Mouse (Mus musculus): Measurements from ENCODE around the gene Cela1.
A peak's percentile ranks its signal among the peaks of the same experiment; 100 is the strongest.

Cela1 gene

DNA sequence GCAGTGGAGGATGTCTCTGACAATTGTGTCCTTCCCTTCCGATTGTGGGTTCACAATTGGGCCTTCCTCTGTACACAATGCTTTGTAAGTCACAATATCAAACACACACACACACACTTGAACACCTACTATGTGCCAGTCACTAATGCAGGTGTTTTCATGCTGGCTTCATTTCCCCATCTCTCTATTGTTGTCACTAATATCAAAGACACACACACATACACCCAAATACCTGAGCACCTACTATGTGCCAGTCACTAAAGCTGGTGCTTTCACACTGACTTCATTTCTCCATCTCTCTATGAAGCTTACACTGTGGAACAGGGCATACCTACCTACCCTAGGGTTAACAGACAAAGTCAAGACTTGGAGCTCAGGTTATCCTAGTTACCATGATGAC, 17.7 kb upstream of the Cela1 start:
- DNase-seq (ENCODE audit: low spot score in 2 of 2), result no peak

DNA sequence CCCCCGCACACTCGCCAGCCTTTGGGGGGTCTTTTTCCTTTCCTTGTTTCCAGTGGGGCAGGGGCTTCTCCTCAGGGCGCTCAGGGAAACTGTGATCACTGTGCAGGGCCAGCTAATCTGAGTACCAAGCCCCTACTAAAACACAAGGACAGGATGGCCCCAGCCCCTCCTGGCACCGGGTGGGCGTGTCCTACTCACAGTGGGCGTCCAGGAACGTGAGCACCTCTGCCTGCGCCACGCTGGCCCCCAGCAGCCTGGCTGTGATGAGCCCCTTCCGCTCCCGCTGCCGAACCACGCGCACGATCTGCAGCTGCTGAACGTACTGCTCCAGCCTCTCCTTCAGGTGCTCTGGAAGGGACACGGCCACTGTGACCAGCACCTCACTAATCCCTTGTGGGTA, 16.2 kb upstream of the Cela1 start:
- DNase-seq (ENCODE audit: low spot score in 2 of 2), result no peak

DNA sequence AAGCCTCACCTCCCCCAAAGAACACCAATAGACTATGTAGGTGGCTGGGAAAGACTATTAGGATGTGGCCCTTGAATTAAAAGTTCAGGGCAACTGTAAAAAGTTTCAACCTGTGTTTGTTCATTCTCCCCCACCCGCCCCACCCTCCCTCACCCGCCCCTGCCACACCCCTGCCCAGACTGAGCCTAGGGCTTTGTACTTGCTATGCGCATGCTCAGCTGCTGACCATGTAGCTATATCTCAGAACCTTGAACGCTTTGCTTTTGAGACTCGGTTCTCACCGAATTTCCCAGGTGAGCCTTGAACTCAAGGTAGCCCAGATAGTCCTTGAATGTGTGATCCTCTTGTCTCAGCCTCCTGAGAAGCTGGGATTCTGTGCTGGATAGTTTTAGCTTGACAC, 14.1 kb upstream of the Cela1 start:
- no peak for DNase-seq (ENCODE audit: low spot score in 2 of 2)

DNA sequence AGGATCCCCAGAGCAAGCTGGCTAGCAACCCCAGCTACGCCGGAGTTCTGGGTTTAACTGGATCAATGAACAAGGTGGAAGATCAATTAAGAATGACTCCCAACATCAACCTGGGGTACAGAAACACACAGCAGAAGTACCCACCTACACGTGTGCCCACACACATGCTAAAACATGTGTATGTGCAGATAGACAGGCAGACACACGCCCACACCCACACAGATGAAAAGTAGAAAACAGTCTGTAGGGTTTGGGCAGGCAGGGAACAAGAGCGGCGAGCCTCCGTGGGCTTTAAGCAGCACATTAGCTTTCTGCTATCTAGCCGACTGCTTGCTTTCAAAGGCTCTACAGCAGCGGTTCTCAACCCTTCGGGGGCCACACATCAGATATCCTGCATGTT, 13.4 kb upstream of the Cela1 start:
- DNase-seq (ENCODE audit: low spot score in 2 of 2), result no peak

DNA sequence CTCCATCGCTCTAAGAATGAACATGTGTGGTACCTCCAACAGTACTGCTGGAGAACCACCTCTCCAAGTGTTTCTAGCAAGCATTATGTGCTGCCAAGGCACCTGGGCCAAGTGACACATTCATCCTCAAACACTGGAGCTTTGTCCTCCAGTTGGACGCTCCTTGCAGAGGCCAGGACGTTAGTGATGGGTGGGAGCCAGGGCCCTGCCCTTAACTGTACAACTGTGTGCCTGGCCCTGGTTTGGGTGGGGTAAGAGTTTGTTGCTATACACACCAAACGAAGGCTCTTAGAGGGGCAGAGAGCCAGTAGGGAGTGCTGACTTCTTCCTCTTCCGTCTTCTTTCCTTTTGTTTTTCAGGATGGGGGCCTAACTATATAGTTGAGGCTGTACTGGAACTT, 12.7 kb upstream of the Cela1 start:
- DNase-seq (ENCODE audit: low spot score in 2 of 2), result no peak

DNA sequence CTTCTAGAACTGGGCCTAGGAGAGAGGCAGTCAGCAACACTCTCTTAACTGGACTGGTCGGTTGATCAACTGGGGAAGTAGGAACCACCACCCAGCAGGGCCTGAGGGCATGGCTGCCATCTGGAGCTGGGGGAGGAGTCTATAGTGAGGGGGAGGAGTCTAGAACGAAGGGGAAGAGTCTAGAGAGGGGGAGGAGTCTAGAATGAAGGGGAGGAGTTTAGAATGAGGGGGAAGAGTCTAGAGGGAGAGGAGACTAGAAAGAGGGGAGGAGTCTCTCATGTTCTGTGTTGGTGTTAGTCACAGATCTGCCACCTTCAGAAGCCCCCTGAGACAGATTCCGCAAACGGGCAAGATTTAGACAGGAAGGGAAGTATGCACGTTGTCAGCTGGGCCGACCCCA, 11.7 kb upstream of the Cela1 start:
- DNase-seq (ENCODE audit: low spot score in 2 of 2), result no peak

DNA sequence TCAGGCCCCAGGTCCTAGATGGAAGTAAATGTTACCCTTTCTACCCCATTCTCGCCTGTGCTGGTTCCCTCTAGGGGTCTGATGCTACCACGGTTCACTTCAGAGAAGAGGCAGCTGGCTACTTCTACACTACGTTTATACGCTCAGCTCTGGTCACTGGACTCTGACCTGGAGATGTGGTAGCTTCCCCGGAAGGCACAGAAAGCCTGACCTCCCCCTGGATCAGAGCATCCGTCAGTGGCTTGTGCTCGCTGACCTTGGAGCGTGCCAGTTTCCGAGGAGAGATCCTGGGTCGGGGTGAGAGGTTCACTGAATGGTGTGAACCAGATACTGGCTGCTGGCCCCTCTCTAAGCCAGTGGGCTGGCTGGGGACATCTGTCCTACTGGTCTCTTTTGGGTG, 10.4 kb upstream of the Cela1 start:
- DNase-seq (ENCODE audit: low spot score in 2 of 2), result no peak

DNA sequence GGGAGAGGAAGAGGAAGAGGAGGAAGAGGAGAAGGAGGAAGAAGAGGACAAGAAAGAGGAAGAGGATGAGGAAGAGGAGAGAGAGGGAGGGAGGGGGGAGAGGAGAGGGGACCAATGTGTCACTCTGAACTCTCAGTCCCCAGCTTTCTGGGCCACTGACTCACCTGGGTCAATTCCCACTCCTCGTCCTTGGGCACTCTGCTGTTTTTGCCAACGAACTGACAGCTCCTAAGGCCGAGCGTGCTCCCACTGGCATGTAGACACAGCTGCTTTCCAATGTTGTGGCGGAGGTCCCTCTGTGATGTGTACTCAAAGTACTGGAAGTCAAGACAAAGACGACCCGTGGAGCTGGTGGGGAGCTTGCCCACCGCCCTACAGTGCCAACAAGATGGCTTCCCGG, 6.7 kb upstream of the Cela1 start:
- DNase-seq (ENCODE audit: low spot score in 2 of 2), result no peak

DNA sequence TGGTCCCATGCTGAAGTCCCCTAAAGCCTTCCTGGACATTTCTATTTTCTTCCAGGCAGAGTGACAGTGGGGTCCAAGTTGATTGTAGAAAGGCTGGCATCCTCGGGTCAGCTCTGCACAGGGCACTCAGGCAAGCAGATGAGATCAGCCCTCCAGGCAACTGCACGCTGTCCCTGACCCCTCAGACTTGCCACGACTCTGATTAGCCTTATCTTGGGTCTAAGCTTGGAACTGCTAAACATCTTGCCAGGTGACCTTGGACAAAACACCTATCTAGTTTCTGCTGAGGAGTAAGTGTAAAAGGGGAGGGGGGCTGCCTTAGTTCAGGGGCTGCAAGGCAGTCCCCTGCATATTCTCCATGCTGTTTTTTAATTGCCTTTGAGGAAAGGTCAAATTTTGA, 4.3 kb upstream of the Cela1 start:
- DNase-seq (ENCODE audit: low spot score in 2 of 2), result no peak

DNA sequence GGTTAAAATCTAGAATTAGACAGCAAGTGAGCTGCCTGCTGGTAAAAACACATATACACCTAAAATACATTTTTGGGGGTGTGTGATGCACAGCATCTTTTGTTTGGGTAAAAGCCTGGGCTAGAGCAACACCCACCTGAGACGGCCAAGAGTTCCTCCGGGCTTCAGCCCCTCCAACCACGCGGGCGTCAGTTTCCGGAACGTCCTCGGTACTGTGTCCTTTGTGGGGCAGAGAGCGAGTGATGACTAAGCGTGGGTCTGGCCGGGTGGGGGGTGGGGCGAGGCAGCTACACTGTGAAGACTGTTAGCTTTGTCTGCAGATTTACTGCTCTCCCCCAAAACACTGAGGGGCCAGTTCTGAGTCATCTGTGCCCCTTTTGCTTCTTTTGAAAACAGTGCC, 732 bp downstream of the Cela1 start:
- peak; percentile 37 to 50 for DNase-seq (ENCODE audit: low spot score in 2 of 2)

DNA sequence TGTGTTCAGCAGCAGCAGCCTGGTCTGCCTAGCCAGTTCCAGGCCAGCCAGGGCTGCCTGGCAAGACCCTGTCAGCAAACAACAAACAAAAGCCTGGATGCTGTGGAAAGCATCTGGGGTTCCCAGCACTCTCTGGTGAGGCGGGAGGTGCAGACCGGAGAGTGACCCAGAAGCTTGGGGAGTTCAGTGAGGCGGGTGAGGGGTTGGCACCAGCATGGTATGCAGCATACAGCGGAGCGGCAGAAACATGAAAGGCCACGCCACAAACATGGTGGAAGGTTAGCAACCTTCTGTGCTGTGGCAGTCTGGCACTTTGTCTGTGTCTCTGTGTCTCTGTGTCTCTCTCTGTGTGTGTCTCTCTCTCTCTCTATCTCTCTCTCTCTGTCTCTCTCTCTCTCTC, 1.3 kb downstream of the Cela1 start:
- no peak for DNase-seq (ENCODE audit: low spot score in 2 of 2)

DNA sequence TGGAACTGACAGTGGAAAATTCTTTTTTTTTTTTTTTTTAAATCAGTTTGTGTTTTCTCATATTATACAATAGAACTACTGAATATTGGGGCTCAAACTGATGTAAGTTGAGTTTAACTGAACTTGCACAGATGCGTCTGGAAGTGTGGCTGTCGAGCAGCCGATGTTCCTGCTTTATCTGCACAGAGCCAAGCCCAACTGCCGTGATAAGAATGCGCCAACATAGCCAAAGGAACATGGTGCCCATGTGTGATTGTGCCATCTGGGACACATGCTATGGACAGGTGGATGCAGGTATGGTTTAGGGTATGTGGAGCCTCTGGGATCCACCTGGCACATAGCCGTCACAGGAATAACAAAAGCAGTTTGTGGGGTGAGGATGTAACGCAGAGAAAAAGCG, 1.9 kb downstream of the Cela1 start:
- DNase-seq (ENCODE audit: low spot score in 2 of 2), result no peak

DNA sequence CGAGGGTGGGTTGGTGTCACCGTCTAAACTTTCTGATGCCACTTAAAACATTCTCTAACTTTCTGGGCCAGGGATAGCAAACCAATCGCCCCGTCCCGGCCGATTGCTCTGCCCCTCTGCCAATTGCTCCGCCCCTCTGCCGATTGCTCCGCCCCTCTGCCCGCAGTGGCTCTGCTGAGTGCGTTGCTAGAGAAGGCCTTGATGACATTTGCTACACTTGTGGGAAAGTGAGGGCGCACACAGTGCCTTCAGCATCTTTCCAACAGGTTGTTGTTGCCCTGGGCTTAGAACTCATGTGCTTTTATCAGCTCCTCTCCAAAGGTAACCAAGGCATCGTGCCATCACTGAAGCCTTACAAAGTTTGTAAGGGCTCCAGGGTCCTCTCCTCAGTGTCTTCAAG, 2.5 kb downstream of the Cela1 start:
- no peak for DNase-seq (ENCODE audit: low spot score in 2 of 2)

DNA sequence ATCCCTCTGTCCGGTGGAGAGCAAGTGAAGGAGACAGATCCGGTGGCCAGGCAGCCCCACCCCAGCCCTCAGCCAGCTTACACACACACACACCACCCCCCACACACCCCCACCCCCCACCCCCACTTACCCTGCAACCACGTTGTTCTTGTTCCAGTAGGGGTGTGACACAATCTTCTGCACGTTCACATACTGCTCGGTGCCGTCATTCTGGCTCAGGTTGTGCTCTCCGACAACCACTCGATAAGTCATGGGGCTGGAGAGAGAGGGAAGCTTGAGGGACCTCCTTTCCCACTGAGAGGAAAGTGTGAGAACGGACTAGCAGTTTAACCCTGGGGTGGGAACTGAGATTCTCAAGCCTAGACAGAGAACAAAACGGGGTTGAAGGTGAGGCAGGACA, 3.3 kb downstream of the Cela1 start:
- no peak for DNase-seq (ENCODE audit: low spot score in 2 of 2)

DNA sequence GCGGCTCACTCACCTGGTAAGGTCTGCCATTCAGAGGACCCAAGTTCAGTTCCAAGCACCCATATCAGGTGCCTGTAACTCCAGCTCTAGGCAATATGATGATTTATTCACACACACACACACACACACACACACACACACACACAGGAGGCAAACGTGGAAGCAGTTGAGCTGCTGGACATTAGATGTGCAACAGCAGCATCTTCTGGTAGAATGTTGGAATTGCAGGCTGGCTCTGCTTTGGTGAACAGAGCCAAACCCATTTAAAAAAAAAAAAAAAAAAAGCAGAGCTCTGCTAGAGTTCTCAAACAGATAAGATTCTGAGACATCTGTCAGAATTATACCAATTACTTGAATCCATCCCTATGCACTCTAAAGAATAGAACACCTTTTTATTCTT, 4.7 kb downstream of the Cela1 start:
- peak; percentile 74 to 77 for DNase-seq (ENCODE audit: low spot score in 2 of 2)

DNA sequence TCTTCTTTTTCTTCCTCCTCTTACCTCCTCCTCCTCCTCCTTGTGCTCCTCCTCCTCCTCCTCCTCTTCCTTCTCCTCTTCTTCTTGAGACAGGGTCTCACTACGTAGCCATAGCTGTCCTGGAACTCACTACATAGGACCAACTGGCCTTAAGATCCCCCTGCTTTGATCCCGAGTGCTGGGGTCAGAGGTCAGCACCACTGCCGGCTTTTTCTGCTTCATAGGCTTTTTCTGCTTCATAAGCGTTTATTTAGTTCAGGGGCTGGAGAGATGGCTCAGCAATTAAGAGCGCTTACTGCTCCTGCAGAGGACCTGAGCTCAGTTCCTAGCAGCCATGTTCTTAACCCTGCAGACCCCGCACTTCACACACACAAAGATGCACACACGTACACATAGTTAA, 6.0 kb downstream of the Cela1 start:
- DNase-seq (ENCODE audit: low spot score in 2 of 2), result no peak

DNA sequence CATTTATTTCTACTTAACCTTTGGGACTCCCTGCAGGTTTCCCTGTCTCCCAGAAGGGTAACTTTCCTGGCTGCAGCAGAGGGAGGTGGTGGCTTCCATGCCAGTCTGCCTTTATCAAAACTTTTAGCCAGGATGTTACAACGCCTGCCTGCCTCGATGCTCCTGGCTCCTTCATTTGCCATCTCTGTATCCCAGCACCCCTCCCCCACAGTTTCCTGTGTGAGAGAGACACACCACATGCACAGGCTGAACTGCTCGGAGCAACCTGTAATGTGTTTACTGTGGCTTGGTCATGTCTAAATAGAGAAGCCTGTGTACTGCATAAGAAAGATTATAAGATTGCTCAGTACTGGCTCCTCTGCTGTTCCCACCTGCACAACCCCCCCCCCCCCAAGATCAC, 7.3 kb downstream of the Cela1 start:
- no peak for DNase-seq (ENCODE audit: low spot score in 2 of 2)

DNA sequence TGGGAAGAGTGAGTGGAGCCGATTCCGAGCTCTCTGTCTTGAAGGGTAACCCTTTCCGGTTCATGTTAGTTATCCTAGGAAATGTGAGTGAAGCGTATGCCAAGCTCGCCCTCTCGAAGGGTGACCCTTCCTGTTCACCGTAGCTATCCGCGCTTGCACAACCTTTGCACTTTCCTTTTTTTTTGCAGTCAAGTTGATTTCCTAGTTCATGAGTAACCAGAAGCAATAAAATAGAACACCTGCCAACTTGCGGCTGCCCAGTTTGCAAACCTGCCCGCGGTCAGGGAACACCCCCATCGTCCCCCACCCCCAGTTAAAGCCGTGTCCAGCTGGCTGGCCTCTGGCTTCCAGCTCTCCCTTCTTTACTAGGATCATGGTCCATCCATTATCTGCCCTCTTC, 8.7 kb downstream of the Cela1 start:
- no peak for DNase-seq (ENCODE audit: low spot score in 2 of 2)

DNA sequence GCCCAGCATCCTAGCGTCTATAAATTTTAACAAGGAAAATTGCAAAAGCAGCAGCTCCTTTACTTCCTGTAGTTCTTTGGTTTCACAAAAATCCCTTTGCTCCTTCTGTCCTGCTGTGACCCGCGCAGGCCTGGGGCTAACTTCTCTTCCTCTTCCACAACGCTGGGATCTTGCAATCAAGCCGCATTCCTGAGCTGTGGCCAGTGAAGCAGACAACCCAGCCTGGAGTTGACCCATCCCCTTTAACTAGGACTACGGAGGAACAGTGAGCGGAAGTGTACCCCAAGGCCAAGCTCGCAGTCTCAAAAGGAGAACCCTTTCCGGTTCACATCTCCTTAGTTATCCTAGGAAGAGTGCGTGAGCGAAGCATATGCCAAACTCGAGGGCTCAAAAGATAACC, 9.1 kb downstream of the Cela1 start:
- no peak for DNase-seq (ENCODE audit: low spot score in 2 of 2)

DNA sequence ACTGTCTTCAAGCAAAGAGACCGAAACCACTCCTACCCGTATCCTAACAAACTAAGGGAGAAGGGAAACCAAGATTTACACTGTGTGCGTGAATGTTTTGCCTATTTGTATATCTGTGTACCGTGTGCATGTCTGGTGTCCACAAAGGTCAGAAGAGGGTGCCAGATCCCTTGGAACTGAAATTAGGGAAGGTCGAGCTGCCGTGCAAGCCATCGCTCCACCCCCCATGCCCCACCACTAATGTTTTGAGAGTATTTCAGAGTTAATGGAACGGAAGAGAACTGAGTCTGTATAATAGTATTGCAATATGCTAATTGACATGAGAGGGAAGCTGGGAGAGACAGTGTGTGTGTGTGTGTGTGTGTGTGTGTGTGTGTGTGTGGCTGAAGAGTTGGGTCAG, 10.0 kb downstream of the Cela1 start:
- no peak for DNase-seq (ENCODE audit: low spot score in 2 of 2)

DNA sequence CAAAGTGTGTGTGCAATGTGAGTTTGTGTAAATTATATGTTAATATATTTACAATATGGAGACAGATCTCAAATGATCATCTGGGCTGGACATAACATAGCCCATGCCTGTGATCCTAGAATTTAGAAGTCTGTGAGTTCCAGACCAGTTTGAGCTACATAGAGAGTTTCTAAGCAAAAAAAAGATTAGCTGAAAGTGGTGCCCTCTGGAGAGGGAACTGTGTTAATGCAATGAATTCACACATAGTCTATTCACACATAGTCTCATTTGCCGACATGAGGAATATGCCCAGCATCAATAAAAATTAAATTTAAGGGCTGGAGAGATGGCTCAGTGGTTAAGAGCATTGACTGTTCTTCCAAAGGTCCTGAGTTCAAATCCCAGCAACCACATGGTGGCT, 11.2 kb downstream of the Cela1 start:
- no peak for DNase-seq (ENCODE audit: low spot score in 2 of 2)

DNA sequence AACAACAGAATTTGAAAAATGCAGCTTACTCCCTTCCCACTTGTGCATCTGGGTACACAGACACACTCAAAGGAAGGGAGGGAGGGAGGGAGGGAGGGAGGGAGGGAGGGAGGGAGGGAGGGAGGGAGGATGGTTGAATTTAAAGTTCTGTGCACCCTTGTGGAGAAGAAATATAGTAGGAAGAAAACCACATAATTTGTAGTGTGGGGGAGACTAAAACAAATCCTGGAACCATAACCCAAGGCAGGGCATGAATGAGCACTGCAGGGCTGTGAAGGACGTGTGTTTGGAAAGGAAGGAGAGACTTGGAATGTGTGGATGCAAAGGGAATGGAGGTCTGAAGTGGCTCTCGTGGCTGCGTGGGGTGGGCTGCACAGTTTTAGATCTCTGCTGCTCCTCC, 12.2 kb downstream of the Cela1 start:
- no peak for DNase-seq (ENCODE audit: low spot score in 2 of 2)

DNA sequence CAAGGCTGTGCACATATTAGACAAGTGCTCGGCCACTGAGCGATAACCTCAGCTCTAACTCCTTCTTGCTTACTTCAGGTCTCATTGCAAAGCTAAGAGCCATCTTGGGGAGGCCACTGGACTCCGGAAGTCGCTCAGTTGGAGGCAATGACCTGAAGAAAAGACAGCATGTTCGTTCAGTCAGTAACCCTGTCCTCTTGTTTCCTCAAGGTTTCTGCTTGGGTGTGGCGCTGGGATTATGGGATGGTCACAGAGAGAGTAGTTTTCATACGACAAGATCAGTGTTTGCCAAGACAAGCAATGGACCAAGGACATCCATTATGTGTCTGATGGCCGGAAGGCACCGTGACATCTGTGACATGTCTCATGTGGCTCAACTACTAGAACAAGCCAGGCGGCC, 13.2 kb downstream of the Cela1 start:
- DNase-seq (ENCODE audit: low spot score in 2 of 2), result no peak

DNA sequence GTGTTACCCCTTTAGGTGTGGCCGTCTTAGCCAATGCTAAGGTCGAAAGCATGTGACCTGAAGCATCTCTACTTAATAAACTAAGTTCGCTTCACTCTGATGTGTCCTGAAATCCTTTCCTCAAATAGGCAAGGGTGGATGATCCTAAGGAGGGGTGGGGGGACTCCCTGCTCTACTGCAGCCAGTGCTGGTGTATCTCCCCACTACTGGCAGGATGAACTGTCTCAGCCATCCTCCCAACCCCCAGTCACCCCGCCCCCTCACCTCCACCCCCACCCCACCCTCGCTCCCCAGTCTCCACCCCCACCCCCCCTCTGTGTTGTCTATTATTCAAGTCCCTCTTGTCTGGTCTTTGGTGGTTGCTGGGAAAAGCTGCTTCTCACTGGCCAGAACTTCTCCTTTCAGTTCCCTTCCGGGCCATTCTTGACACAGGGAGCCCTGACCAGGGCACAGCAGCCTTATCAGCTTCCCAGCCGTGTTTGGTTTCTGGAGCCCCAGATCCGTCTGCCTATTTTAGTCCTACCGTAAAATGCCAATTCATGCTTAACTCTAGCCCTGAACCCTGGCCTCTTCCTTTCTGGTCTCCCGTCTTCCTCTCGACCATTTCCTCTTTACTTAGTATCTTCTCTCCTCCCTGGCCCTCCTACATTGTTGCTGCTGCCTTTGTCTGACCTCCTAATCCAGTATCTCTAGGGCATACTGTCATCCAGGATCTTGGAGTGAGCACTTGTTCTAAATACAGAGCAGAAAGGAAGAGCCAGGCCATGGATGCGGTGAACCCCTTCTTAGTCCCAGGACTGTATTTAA, 13.9 kb downstream of the Cela1 start:
- DNase-seq (ENCODE audit: low spot score in 2 of 2), result no peak
